Mouse (Mus musculus) lung, postnatal 25 days (tissue): ENCODE data around the gene Ppm1g.

ENCODE experiments used
- DNase-seq: peaks from one replicate; pipeline ENCODE4 v3.0.0; 2022; ENCODE audit warnings: low spot score

Gene Ppm1g

DNA sequence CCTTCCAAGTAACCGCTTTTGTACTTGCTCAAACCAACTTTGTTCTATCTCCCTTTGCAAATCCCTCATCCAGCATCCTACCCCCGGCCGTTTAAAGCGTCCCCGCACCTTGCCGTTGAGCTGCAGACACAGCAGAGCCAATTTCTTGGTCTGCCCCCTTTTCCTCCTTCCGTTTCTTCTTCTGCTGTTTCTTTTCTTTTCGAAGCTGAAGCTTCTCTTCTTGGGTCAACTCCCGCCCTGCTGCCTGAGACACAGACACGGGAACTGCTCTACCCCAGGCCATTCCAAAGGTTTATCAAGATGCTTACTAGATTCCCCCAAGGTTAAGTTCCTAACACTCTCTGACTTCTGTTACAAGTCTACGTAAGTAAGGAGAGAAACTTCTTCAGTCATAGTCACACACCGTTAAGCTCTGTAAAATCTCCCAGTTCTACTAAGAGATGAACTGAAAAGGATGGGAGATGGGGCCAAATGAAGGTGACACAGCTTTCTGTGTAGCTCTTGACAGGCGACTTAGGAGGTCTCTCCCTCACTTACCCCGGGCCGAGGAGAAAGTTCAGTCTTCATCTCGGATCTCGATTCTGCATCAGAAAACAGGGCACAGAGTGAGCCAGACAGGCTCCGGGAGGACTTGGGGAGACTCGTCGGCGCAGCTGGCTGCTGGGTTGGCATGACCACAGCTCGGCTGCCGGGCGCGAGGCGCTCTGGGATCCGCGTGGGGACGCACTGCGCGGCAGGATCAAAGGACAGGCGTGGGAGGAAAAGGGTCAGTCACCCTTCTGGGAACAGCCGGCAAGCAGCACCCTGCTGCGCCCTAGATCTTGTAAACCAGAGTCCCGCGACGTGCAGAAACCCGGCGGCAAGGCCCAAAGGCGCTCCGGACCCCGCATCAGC, 28.2 kb downstream of the Ppm1g start:
- DNase-seq, result no peak

DNA sequence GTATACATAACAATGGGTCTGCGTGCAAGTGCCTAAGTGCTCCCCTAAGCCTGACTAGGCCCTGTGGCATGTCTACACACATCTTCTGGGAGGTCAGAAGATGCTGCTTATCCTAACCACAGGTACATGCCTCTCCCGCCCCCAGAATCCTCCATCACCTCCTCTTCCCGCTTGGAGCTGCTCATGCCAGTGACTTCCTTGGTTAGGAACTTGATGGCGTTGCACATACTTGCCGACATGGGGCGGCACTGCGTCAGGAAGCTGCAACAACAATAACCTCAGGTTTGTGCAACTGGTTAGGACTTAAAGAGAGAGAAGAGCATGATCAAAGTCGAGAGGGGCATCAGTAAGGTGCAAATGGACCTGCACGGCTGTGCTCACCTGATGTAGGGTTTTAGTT, 30.3 kb downstream of the Ppm1g start:
- no peak for DNase-seq

DNA sequence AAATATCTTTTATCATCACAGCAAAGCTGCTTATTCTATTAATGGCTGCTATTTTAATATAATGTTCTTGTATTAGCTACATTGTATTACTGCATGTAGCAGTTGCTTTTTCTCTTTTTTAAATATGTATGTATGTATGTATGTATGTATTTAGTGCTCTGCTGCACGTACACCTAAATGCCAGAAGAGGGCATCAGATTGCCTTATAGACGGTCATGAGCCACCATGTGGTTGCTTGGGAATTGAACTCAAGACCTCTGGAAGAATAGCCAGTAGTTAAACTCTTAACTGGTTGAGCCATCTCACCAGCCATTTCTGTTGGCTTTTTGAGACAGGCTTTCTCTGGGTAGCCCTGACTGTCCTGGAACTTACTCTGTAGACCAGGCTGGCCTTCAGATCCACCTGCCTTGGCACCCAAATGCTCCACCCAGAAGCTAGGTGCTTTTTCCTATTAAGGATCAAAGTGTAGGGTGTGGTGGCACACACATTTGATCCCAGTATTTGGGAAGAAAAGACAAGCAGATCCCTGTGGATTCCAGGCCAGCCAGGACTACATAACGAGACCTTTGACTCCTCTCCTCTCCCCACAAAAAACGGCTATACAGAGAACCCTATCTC, 32.2 kb downstream of the Ppm1g start:
- DNase-seq, result no peak

DNA sequence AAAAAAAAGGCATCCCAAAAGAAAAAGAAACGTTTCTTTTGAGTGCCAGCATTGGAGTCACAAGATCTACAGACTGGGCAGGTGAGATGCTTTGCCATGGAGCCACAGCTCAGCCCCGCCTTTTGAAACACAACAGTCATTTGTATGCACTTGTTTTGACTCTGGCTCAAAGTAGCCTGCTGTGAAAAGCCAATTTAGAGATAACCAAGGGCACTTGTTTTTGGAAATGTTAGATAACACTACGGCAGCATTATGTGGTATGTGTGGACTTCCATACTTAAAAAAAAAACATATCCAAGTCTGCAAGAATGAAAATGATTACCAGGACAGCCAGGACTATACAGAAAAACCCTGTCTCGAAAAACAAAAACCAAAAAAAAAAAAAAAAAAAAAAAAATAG, 36.8 kb downstream of the Ppm1g start:
- no peak for DNase-seq

DNA sequence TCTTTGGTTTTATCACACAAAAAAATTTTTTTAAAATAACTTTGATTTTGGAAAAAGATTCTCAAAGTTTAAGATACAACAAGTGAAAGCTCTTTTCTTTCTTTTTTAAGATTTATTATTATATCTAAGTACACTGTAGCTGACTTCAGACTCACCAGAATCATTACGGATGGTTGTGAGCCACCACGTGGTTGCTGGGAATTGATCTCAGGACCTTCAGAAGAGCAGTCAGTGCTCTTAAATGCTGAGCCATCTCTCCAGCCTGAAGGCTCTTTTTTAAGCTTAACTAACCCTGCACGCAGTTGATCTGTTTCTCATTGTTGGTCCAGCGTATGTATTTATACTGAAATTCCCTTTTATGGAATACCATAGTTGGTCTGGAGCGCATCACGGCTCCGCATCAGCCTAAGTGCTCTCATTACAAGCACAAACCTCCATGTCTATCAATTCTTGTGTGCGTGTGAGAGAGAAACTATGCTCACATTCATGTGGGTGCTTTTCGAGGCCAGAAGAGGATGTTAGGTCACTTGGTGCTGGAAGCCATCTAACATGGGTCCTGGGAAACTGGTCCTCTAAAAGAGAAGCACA, 39.2 kb downstream of the Ppm1g start:
- no peak for DNase-seq

DNA sequence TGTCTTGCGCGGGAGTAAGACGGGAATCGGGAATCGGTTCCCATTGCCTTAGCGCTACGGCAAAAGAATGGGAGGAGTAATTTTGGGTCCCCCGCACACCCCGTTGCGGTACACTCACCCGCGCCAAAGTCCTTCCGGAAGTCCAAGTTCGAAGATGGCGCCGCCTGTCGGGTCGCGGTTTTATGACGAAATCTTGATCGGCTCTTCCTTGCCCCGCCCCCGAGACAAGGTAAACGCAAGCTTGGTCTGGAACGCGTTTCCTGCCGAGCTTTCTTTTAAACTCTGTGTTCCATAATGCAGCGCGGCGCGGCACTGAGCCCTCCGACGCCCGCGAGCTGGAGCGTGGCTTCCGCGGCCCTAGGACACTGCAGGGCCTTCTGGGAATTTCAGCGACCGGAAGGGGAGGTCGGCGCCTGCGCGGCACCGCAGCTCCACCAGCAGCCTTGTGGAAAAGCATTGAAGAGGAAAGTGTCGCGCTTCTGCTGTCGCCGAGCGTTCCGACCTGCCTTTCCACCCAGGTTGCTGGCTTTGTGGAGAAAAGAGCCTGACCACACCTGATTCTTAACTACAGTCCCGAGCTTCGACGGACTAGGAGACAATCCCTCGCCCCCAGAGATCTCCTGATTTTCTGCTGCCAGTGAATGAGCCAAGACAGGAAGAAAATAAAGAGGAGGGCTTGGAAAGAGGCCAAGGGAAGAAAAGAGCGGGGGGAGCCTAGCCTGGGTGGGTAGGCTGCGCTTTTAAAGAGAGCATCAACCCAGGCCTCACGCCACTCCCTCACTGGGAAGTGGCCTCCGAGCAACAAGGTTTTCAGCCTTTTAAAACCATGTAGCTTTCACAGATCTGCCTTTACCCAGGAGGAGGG, 40.5 kb downstream of the Ppm1g start, which contains the start of the genes Gm29609 and Gtf3c2:
Gm29609 (minus strand) TSS at position 146 of the 865 bp plus-strand sequence.
Gtf3c2 (minus strand) TSS at position 379 of the 865 bp plus-strand sequence.
- DNase-seq, result peak; percentile 94

DNA sequence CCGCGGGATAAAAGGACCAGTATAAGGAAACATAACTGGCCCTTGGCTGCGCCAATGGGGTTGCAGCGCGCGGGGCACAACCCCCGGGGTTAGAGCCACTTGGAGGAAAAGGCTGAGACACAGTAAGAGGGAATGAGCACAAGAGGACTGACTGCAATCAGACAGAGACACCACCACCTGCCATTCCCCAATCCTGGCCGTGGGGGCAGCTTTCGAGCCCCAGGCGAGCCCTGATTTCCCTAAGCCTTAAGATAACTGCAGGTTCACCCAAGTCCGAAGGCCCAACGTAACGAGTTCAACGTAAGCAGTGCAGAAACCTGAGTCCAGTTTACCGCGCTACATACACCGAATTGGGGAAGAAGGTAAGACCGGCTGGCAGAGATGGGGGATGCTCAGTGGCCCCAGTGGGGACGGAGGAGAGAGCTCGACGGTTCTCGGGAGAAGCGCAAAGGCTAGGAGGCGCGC, 41.2 kb downstream of the Ppm1g start:
- no peak for DNase-seq

DNA sequence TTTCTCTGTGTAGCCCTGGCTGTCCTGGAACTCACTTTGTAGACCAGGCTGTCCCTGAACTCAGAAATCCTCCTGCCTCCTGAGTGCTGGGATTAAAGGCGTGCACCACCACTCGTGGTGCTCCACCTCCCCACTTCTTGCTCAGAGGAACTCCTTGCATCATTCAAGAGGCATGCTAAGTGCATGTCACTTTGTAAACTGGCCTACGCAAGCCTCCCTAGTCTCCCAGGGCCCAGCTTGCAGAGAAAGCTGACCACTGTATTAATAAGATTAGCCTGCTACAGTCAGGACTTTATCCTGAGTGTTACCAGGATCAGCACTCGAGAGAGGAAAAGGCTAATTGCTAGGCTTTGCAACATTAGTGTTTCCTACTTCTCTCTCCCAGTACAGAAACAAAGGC, 51.9 kb downstream of the Ppm1g start:
- peak; percentile 25 for DNase-seq

DNA sequence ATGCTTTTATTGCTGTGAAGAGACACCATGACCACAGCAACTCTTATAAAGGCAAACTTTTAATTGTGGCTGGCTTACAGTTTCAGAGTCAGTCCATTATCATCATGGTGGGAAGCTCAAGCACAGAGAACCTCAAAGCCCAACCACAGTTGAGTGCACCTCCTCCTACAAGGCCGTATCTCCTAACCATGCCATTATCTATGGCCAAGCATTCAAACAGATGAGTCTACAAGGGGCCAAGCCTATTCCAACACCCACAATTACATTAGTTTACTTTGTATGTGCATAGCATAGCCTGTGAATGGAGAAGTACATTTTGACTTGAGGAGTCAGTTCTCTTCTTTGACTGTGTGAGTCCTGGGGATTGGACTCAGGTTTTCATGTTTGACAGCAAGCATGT, 55.6 kb downstream of the Ppm1g start:
- DNase-seq, result no peak

DNA sequence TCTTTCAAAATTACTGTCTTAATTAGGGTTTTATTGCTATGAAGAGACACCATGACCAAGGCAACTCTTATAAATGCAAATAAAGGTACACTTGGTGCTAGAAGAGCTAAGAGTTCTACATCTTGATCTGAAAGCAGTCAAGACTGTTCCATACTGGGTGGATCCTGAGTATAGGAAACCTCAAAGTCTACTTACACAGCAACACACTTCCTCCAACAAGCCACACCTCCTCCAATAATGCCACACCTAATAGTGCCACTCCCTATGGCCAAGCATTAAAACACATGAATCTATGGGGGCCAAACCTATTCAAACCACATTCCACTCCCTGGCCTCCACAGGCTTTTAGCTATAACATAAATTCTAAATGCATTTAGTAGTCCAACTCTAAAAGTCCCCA, 58.0 kb downstream of the Ppm1g start:
- no peak for DNase-seq

DNA sequence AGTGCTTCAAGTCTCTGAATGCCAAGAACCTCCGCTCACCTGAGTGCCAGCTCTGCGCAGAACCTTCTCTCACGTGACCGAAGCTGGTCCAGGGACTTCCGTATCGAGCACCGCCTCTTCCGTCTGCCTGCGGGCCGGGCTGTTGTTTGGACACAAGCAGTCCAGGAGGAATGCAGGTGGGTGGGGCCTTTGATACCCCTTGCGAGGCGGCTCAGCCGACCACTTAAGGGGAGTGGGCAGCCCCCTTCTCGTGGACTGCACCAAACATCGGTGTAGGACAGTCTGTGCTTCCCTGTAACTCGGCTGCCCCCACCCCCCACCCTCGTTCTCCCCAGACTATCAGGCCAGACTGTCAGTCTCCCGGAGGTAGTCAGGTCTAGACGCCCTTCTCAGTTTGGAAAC, 66.3 kb downstream of the Ppm1g start, which contains the start of gene Mpv17:
Mpv17 (minus strand) TSS at position 100 of the 402 bp plus-strand sequence.
- peak; percentile 88 for DNase-seq

DNA sequence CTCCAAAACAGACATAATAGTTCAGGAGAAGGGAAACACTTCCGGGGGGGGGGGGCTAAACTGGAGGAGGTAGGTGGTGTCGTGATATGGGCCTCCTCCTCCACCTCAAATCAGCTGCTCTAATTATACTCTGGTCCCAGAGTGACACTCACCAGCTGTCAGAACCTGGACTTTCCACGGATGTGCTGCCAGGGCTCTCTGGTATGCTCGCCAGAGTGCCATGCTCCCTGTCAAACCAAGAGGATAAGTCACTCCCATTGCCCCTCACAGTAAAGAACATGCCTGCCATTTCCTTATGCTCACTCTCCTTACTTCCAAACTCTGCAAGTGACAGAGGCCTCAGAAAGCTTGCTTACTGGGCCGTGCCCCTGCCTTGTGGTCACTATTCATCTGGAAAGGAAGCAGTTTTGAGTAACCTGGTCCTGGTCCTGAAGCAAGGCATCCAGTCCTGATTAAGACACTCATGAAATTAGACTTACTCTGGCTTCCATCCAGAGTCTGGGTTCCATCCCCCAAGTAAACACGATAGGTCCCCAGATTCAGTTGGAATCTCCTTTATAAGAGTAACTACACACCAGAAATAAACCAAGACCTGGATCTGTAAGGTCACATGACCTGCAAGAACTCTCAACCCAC, 66.9 kb downstream of the Ppm1g start:
- DNase-seq, result no peak
